Mouse (Mus musculus) C2C12 (cell line): ENCODE measurements around the gene Arfgap2. TPM values are rescaled to one million over a fixed set of nuclear protein-coding genes. Genes with fewer than 3 reads are reported as not detected.

Experiments
- H3K27me3 ChIP-seq: one replicate; pipeline ENCODE4 v1.6.1; 2011; ENCODE audit not compliant: control insufficient read depth, insufficient read depth, insufficient read length
- H3K36me3 ChIP-seq: one replicate; pipeline ENCODE4 v1.6.1; 2011; ENCODE audit not compliant: control insufficient read depth, insufficient read depth
- H3K4me3 ChIP-seq: one replicate; pipeline ENCODE4 v1.5.1; 2011; ENCODE audit warnings: mild to moderate bottlenecking, control low read depth; ENCODE audit not compliant: poor library complexity, insufficient read depth, severe bottlenecking
- H3K79me2 ChIP-seq: one replicate; pipeline ENCODE4 v1.6.1; 2011; ENCODE audit not compliant: control insufficient read depth, insufficient read depth
- H3K79me3 ChIP-seq: one replicate; pipeline ENCODE4 v1.6.1; 2011; ENCODE audit warnings: low read depth, control low read depth
- H3ac ChIP-seq: one replicate; pipeline ENCODE3; 2011; ENCODE audit warnings: low read depth; ENCODE audit not compliant: control insufficient read depth, insufficient read length
- CEBPB ChIP-seq: IDR thresholded peaks from one replicate; pipeline ENCODE4 v1.6.1; 2011; ENCODE audit warnings: low read depth, mild to moderate bottlenecking, control low read depth, moderate library complexity
- CTCF ChIP-seq: IDR thresholded peaks from one replicate; pipeline ENCODE4 v1.5.1; 2011; ENCODE audit not compliant: control insufficient read depth, insufficient read depth, insufficient read length
- FOSL1 ChIP-seq: IDR thresholded peaks from one replicate; pipeline ENCODE4 v1.8.0; 2011; ENCODE audit warnings: mild to moderate bottlenecking, low read length; ENCODE audit not compliant: poor library complexity, insufficient read depth, severe bottlenecking
- MAX ChIP-seq: IDR thresholded peaks from one replicate; pipeline ENCODE4 v1.6.1; 2011; ENCODE audit warnings: mild to moderate bottlenecking, control low read depth
- MYOD1 ChIP-seq: IDR thresholded peaks from one replicate; pipeline ENCODE4 v1.6.1; 2011; ENCODE audit warnings: low read depth; ENCODE audit not compliant: control insufficient read depth, insufficient read length
- MYOG ChIP-seq: IDR thresholded peaks from one replicate; pipeline ENCODE4 v1.6.1; 2011; ENCODE audit not compliant: control insufficient read depth, insufficient read length; ENCODE audit errors: extremely low read depth
- USF1 ChIP-seq: IDR thresholded peaks from one replicate; pipeline ENCODE4 v1.6.1; 2011; ENCODE audit warnings: low read depth, mild to moderate bottlenecking, control low read depth, moderate library complexity
- polyA plus RNA-seq: library from polyadenylated mRNA; unstranded; fragments of >200 nt; fragmentation: generic; extraction: Trizol; gene quantifications from one replicate; pipeline ENCODE4 v1.2.1, GENCODE M21; 2012; ENCODE audit warnings: missing spikeins

The Arfgap2 gene
- polyA plus RNA-seq, 1 experiment, result 67.5 TPM

GRCm38 (mm10) chr2:91312578-91313311 is 48.0 kb downstream of the Arfgap2 start:
- peak overlapping the region; percentile 50 for H3ac ChIP-seq
- H3K4me3 ChIP-seq, result no peak overlapping the region
- H3K36me3 ChIP-seq, result no peaks in the 10 kb centered on the region
- H3K79me2 ChIP-seq, result no peaks in the 10 kb centered on the region
- H3K79me3 ChIP-seq, result no peaks in the 10 kb centered on the region
- no peaks in the 10 kb centered on the region for H3K27me3 ChIP-seq
- no peak for TF ChIP-seq MAX
- peak; percentile 86 for TF ChIP-seq MYOD1

- TF ChIP-seq FOSL1, result no peak
- no peak for TF ChIP-seq USF1
- no peak for TF ChIP-seq MYOD1
- TF ChIP-seq MAX, result no peak
- TF ChIP-seq CTCF, result no peak
- no peak for TF ChIP-seq MYOG
- no peak for TF ChIP-seq CEBPB
- Histone ChIP-seq H3K36me3 (no peaks in the 10 kb centered on the region), H3K79me3 (no peaks in the 10 kb centered on the region), H3ac (no peak overlapping the region), H3K4me3 (no peak overlapping the region), H3K27me3 (no peaks in the 10 kb centered on the region), H3K79me2 (no peaks in the 10 kb centered on the region)
These were observed 49.4 kb downstream of the Arfgap2 start for GRCm38 (mm10) chr2:91314184-91314583.

- no peaks in the 10 kb centered on the region for H3K79me3 ChIP-seq
- no peak overlapping the region for H3K4me3 ChIP-seq
- H3K36me3 ChIP-seq, result no peaks in the 10 kb centered on the region
- H3K27me3 ChIP-seq, result no peaks in the 10 kb centered on the region
- no peak overlapping the region for H3ac ChIP-seq
- no peak for TF ChIP-seq MAX
- no peak for TF ChIP-seq MYOG
- no peak for TF ChIP-seq MYOD1
- TF ChIP-seq USF1, result no peak
- no peak for TF ChIP-seq CEBPB
- no peak for TF ChIP-seq CTCF
- no peak for TF ChIP-seq FOSL1
- H3K79me2 ChIP-seq, result no peaks in the 10 kb centered on the region
These were observed 56.1 kb downstream of the Arfgap2 start for GRCm38 (mm10) chr2:91320559-91321529.

- no peak overlapping the region for H3ac ChIP-seq
- H3K79me2 ChIP-seq, result no peaks in the 10 kb centered on the region
- TF ChIP-seq MAX (no peak), FOSL1 (no peak), USF1 (no peak), CEBPB (no peak)
- H3K79me3 ChIP-seq, result no peaks in the 10 kb centered on the region
- H3K4me3 ChIP-seq, result no peak overlapping the region
- no peaks in the 10 kb centered on the region for H3K27me3 ChIP-seq
- no peaks in the 10 kb centered on the region for H3K36me3 ChIP-seq
These were observed 57.1 kb downstream of the Arfgap2 start for GRCm38 (mm10) chr2:91321923-91322322.

- TF ChIP-seq CTCF, result no peak
- TF ChIP-seq FOSL1, result no peak
- TF ChIP-seq MYOD1, result no peak
- no peak for TF ChIP-seq MAX
- no peak for TF ChIP-seq CEBPB
- no peak for TF ChIP-seq MYOG
- no peak for TF ChIP-seq USF1
- Histone ChIP-seq H3K4me3 (no peak overlapping the region), H3ac (no peak overlapping the region), H3K79me3 (no peaks in the 10 kb centered on the region), H3K36me3 (no peaks in the 10 kb centered on the region), H3K27me3 (no peaks in the 10 kb centered on the region), H3K79me2 (no peaks in the 10 kb centered on the region)
These were observed 57.7 kb downstream of the Arfgap2 start for GRCm38 (mm10) chr2:91322490-91322889.

GRCm38 (mm10) chr2:91324346-91324745 is 59.6 kb downstream of the Arfgap2 start:
- Histone ChIP-seq H3K27me3 (no peaks in the 10 kb centered on the region), H3K79me2 (no peaks in the 10 kb centered on the region), H3ac (no peak overlapping the region), H3K4me3 (no peak overlapping the region), H3K36me3 (no peaks in the 10 kb centered on the region), H3K79me3 (no peaks in the 10 kb centered on the region)
- TF ChIP-seq MYOG, result no peak
- no peak for TF ChIP-seq FOSL1
- TF ChIP-seq CTCF, result no peak
- no peak for TF ChIP-seq USF1
- TF ChIP-seq CEBPB, result no peak
- TF ChIP-seq MAX, result no peak
- TF ChIP-seq MYOD1, result no peak
